Mouse (Mus musculus): ENCODE measurements around the gene Vma21-ps.
"Not testable (repeated sequence)": the region's sequence is repeated elsewhere in the genome, so short reads cannot be mapped to it uniquely, and the experiment has no call there.

Vma21-ps gene

GRCm38 (mm10) chr4:52497144-52497543 lies at the start of gene Vma21-ps:
Vma21-ps (minus strand) TSS chr4:52497244.
- DNase-seq (ENCODE audit: low read depth, low spot score): not testable (repeated sequence)

DNA sequence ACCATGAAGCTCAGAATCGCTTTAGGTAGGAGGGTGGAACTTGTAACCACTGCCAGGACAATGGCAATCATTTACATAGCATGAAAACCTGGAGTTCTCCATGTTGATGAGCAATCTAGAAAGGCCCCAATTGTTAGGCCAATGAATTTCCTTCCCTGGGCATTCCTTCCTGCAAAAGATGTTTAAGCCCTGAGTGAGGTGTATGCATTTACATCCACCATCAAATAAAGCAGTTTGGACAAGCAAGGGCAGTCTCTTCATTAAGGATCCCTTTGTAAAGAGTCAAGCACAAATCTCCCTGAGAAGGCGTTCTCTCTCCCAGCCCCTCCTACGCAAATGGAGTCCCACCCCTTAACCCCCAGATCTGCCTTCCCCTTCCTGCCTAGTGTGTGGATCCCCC lies 46.0 kb upstream of the Vma21-ps start:
- DNase-seq (ENCODE audit: low read depth, low spot score): peak; percentile 5

GRCm38 (mm10) chr4:52530636-52531035 lies 33.6 kb upstream of the Vma21-ps start:
- no peak for DNase-seq (ENCODE audit: low read depth, low spot score)

DNA sequence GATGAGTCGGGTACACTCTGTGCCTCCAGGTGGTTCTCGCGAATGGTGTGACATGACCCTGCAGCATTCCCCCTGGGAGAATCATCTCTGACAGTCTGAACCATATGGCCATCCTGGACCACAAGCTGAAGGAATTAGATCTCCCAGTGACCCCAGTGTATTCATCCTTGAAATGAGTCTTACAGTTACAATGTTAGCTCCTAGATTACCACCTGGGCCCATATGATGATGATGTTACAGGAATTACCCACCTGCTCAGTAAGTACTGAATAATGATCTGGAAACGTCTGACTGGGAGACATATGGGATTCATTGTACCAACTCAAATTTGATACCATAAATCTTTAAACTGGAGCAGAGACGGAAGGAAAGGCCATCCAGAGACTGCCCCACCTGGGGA lies 29.4 kb upstream of the Vma21-ps start:
- no peak for DNase-seq (ENCODE audit: low read depth, low spot score)

- DNase-seq (ENCODE audit: low read depth, low spot score): no peak
Measured at GRCm38 (mm10) chr4:52519301-52519700, 22.3 kb upstream of the Vma21-ps start.

GRCm38 (mm10) chr4:52517580-52517979 lies 20.5 kb upstream of the Vma21-ps start:
- peak; percentile 56 for DNase-seq (ENCODE audit: low read depth, low spot score)

DNA sequence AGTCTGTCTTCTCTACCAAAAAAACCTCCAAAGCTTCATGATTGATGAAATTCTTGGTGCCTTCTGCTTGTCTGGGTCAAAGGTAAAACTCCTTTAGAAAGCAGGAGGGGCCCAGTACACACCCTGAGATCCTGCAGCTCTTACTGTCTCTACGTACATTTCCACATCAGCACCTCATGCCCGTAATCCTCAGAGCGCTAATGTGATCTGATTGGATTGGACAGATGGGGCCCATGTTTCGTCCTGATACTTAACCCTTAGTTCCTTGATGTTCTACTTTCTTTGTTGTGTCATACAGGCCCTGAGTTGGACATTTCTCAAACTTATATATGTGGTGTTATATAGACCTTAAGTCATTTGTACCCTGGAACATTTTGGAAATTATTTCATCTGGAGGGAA lies 9.6 kb downstream of the Vma21-ps start:
- no peak for DNase-seq (ENCODE audit: low read depth, low spot score)

- DNase-seq (ENCODE audit: low read depth, low spot score): no peak
Measured at GRCm38 (mm10) chr4:52473431-52473830, 23.6 kb downstream of the Vma21-ps start.

DNA sequence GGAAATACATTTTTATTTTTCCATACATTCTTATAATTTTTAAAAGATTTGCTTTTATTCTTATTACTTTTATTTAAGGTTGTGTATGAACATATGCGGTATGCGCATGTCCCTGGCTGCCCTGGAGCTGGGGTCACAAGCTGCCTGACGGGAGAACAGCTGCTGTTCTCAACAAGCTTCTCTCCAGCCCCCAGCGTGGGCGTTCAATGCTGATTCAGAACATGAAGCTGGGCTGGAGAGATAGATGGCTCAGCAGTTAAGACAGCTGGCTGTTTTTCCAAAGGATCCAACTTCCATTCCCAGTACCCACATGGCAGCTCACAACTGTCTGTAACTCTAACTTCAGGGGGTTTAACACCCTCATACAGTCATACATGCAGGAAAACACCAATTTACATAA lies 35.7 kb downstream of the Vma21-ps start:
- no peak for DNase-seq (ENCODE audit: low read depth, low spot score)

DNA sequence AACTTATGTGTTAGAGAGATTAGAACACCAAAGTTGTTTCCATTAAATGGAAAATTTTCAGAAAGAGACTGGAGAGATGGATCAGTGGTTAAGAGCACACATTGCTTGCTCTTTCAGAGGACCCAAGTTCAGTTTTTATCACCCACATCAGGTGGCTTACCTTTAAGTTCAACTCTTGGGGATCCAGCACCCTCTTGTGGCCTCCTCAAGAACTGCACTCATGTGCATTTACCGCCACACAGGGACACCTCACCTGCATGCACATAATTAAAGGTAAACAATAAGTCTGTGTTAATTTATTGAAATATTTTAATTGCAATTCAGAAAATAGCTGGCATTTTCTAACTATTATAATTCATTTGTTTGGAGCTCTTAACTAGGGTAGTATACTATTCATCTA lies 37.3 kb downstream of the Vma21-ps start:
- no peak for DNase-seq (ENCODE audit: low read depth, low spot score)

All from WW6 (cell line).